ENCODE assay signal across 23 mouse cellular contexts in the genomic region with DNA sequence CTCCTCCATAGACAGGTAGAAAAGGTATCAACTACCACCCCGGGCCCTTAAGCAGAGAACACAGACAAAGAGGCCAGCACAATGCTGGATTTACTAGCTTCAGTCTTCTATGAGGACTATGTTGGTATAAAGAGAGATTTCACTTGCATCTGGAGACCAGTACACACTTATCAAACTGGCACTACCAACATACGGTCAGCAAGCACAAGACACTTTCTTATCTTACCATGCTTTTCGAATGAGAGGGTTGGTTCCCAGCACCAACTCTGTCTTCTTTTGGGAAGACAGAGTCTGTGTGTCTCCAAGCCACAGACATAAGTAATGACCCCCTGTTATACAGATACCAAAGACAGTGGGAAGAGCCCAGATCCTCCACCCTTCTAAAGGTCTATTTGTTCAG.
"Had no signal": no experiment of that assay in that cellular context is flagged by ENCODE, and none has a peak within 500 bp of the region (broad histone marks: within the 10 kb centered on the region; RNA-seq: fewer than 3 reads in every experiment).

No protein-coding gene starts in this region.

- H3K4me1 ChIP-seq: intestine, embryonic 15.5 days; kidney, embryonic 15.5 days; lung, embryonic 15.5 days; midbrain, embryonic 15.5 days; neural tube, embryonic 12.5 days had no signal

- H3K9me3 ChIP-seq: intestine, embryonic 15.5 days; kidney, embryonic 15.5 days; limb, embryonic 10.5 days; limb, embryonic 13.5 days; lung, embryonic 15.5 days; midbrain, embryonic 12.5 days; midbrain, embryonic 15.5 days; neural tube, embryonic 12.5 days; neural tube, embryonic 15.5 days had no signal

- H3K36me3 ChIP-seq: midbrain, embryonic 15.5 days; neural tube, embryonic 12.5 days; neural tube, embryonic 15.5 days had no signal

- H3K27ac ChIP-seq: intestine, embryonic 15.5 days; kidney, embryonic 15.5 days; limb, embryonic 10.5 days; limb, embryonic 13.5 days; lung, embryonic 15.5 days; midbrain, embryonic 12.5 days; midbrain, embryonic 15.5 days; neural tube, embryonic 12.5 days; neural tube, embryonic 15.5 days; stomach, postnatal 0 days had no signal

- ATAC-seq: intestine, embryonic 15.5 days; midbrain, embryonic 15.5 days had no signal

- DNase-seq: kidney, adult 11 months; kidney, adult 8-10 months; kidney, postnatal 10 days; kidney, postnatal 36 days; layer of hippocampus, postnatal 36 days; lung, postnatal 10 days; lung, postnatal 36 days; right cerebral cortex, adult 18-20 months; right cerebral cortex, postnatal 14 days; right cerebral cortex, postnatal 4 days; thymus, adult 2 months; thymus, postnatal 14 days; thymus, postnatal 4 days had no signal

- H3K4me3 ChIP-seq: intestine, embryonic 15.5 days; kidney, embryonic 15.5 days; limb, embryonic 10.5 days; limb, embryonic 13.5 days; lung, embryonic 15.5 days; midbrain, embryonic 12.5 days; midbrain, embryonic 15.5 days; neural tube, embryonic 12.5 days; neural tube, embryonic 15.5 days had no signal

- H3K4me2 ChIP-seq: intestine, embryonic 15.5 days; kidney, embryonic 15.5 days; limb, embryonic 13.5 days; lung, embryonic 15.5 days; midbrain, embryonic 12.5 days; midbrain, embryonic 15.5 days; neural tube, embryonic 12.5 days; neural tube, embryonic 15.5 days had no signal

- H3K27me3 ChIP-seq: intestine, embryonic 15.5 days; kidney, embryonic 15.5 days; limb, embryonic 13.5 days; lung, embryonic 15.5 days; midbrain, embryonic 12.5 days; midbrain, embryonic 15.5 days; neural tube, embryonic 12.5 days had no signal

- H3K9ac ChIP-seq: intestine, embryonic 15.5 days; kidney, embryonic 15.5 days; limb, embryonic 13.5 days; lung, embryonic 15.5 days; midbrain, embryonic 12.5 days; midbrain, embryonic 15.5 days; neural tube, embryonic 12.5 days; neural tube, embryonic 15.5 days had no signal
